Mouse (Mus musculus): ENCODE results near the gene Hdgfl3.

GRCm38 (mm10) chr7:81968975-81969374 is 34.7 kb upstream of the Hdgfl3 start:
- no peak for TF ChIP-seq CTCF (IDR thresholded peaks at IDR 0.05)
- TF ChIP-seq EP300 (IDR thresholded peaks at IDR 0.05), result no peak
